12 mouse cellular contexts compared by ENCODE assay signal in the genomic region with DNA sequence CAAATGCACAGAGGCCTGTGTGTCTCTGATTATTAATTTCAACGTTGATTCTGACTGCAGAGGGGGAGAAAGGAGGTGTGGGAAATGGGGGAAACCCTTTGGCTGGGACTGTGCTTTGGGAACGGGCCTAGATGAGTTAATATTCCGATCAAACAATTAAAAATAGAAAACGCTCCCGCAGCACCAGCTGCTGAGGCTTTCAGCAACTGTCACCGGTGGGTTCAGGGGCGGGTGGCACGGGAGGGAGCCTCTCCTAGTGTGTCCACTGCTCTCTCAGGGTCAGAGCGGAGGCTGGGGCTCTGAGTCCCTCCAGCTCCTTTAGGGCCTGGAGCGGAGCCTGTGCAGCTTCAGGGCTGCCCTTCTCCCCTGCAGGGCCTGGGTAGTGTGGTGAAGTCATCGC.
DNase-seq lines count a peak whose midpoint lies in the region; ATAC-seq lines count a peak whose summit lies in the region.
"Had no signal": no experiment of that assay in that cellular context is flagged by ENCODE, and none has a peak within 500 bp of the region (broad histone marks: within the 10 kb centered on the region; RNA-seq: fewer than 3 reads in every experiment).

No protein-coding gene starts in this region.

- H3K9ac ChIP-seq in heart, embryonic 13.5 days, result peak overlapping the region; percentile 76
- H3K9ac ChIP-seq in limb, embryonic 11.5 days (ENCODE audit: low read length), result no peak overlapping the region
- no peak overlapping the region for H3K9ac ChIP-seq in neural tube, embryonic 14.5 days (replicated peaks; ENCODE audit: low read depth, low read length)
- H3K9ac ChIP-seq in midbrain, embryonic 14.5 days (replicated peaks; ENCODE audit: low read length), result no peak overlapping the region

- intact Hi-C loops in heart, postnatal 14 days (cut with DNase I), result no loop called here

- H3K9me3 ChIP-seq in heart, embryonic 13.5 days, result no peaks in the 10 kb centered on the region
- no peaks in the 10 kb centered on the region for H3K9me3 ChIP-seq in limb, embryonic 11.5 days (ENCODE audit: control insufficient read depth, low read length)
- no peaks in the 10 kb centered on the region for H3K9me3 ChIP-seq in neural tube, embryonic 14.5 days (ENCODE audit: control insufficient read depth, low read length)
- H3K9me3 ChIP-seq in midbrain, embryonic 14.5 days (ENCODE audit: control insufficient read depth, low read length), result no peaks in the 10 kb centered on the region

- H3K4me3 ChIP-seq in heart, embryonic 13.5 days, result no peak overlapping the region
- no peak overlapping the region for H3K4me3 ChIP-seq in limb, embryonic 11.5 days (ENCODE audit: low read depth, low read length)
- H3K4me3 ChIP-seq in neural tube, embryonic 14.5 days (ENCODE audit: low read depth, low read length), result no peak overlapping the region
- H3K4me3 ChIP-seq in midbrain, embryonic 14.5 days (replicated peaks; ENCODE audit: low read depth, low read length), result no peak overlapping the region
- H3K4me3 ChIP-seq: erythroblast, embryonic 14.5 days had no signal

- ATAC-seq in heart, embryonic 13.5 days (ENCODE audit: extremely low read depth, insufficient number of reproducible peaks, low FRiP score, low TSS enrichment), result no peak
- ATAC-seq in limb, embryonic 11.5 days (ENCODE audit: insufficient number of reproducible peaks, low FRiP score, low TSS enrichment, low read depth), result no peak
- ATAC-seq in neural tube, embryonic 14.5 days (ENCODE audit: low read depth), result no peak
- no peak for ATAC-seq in midbrain, embryonic 14.5 days (ENCODE audit: low FRiP score, low TSS enrichment)

- 0 out of 2 replicates have a peak, but pooled peaks cover 6% of the 10 kb centered on the region for H3K36me3 ChIP-seq in heart, embryonic 13.5 days
- H3K36me3 ChIP-seq in limb, embryonic 11.5 days (ENCODE audit: control insufficient read depth, insufficient read depth, low read length), result no peaks in the 10 kb centered on the region
- no peaks in the 10 kb centered on the region for H3K36me3 ChIP-seq in neural tube, embryonic 14.5 days (ENCODE audit: control insufficient read depth, insufficient read depth, low read length)
- no peaks in the 10 kb centered on the region for H3K36me3 ChIP-seq in midbrain, embryonic 14.5 days (ENCODE audit: control insufficient read depth, insufficient read depth, low read length)

- H3K27ac ChIP-seq in heart, embryonic 13.5 days (replicated peaks), result peak overlapping the region; percentile 91
- peak overlapping the region; percentile 72 for H3K27ac ChIP-seq in limb, embryonic 11.5 days (replicated peaks; ENCODE audit: low read depth, low read length)
- peak overlapping the region; percentile 16 for H3K27ac ChIP-seq in neural tube, embryonic 14.5 days (ENCODE audit: low read depth, low read length)
- no peak overlapping the region for H3K27ac ChIP-seq in midbrain, embryonic 14.5 days (replicated peaks; ENCODE audit: low read depth, low read length)

- 0 out of 2 replicates have a peak, but pooled peaks cover 4% of the 10 kb centered on the region for H3K27me3 ChIP-seq in heart, embryonic 13.5 days (replicated peaks)
- peaks cover 4% of the 10 kb centered on the region; the same call in 1 of the 2 replicates for H3K27me3 ChIP-seq in limb, embryonic 11.5 days (ENCODE audit: control insufficient read depth, insufficient read depth, low read length)
- no peaks in the 10 kb centered on the region for H3K27me3 ChIP-seq in neural tube, embryonic 14.5 days (ENCODE audit: control insufficient read depth, insufficient read depth, low read length)
- peaks cover 5% of the 10 kb centered on the region; the same call in 1 of the 2 replicates for H3K27me3 ChIP-seq in midbrain, embryonic 14.5 days (ENCODE audit: control insufficient read depth, insufficient read depth, low read length)

- H3K4me2 ChIP-seq in heart, embryonic 13.5 days, result peak overlapping the region; percentile 21; the same call in 1 of the 2 replicates
- H3K4me2 ChIP-seq in limb, embryonic 11.5 days (ENCODE audit: low read depth, severe bottlenecking), result no peak overlapping the region
- H3K4me2 ChIP-seq in neural tube, embryonic 14.5 days (ENCODE audit: low read depth, low read length), result no peak overlapping the region
- no peak overlapping the region for H3K4me2 ChIP-seq in midbrain, embryonic 14.5 days (ENCODE audit: low read length)

- H3K4me1 ChIP-seq in heart, embryonic 13.5 days, result peaks cover 99% of the 10 kb centered on the region
- peaks cover 72% of the 10 kb centered on the region for H3K4me1 ChIP-seq in limb, embryonic 11.5 days (ENCODE audit: control insufficient read depth, insufficient read depth, low read length)
- peaks cover 14% of the 10 kb centered on the region; the same call in 1 of the 2 replicates for H3K4me1 ChIP-seq in neural tube, embryonic 14.5 days (ENCODE audit: control insufficient read depth, insufficient read depth, low read length)
- H3K4me1 ChIP-seq in midbrain, embryonic 14.5 days (ENCODE audit: control insufficient read depth, insufficient read depth, low read length), result peaks cover 22% of the 10 kb centered on the region; the same call in 1 of the 2 replicates

- WGBS in heart, embryonic 13.5 days, result 48% methylated on average over 11 of the region's 11 CpGs
- 77% methylated on average over 11 of the region's 11 CpGs for WGBS in limb, embryonic 11.5 days
- WGBS in neural tube, embryonic 14.5 days, result 50% methylated on average over 11 of the region's 11 CpGs
- 60% methylated on average over 11 of the region's 11 CpGs for WGBS in midbrain, embryonic 14.5 days

- DNase-seq in heart, postnatal 14 days, result no peak
- DNase-seq in kidney, adult 9 months, result peak; percentile 3
- no peak for DNase-seq in kidney, postnatal 36 days
- DNase-seq in limb, embryonic 11.5 days (ENCODE audit: low spot score), result no peak
- DNase-seq in midbrain, embryonic 14.5 days, result no peak
- DNase-seq: adrenal gland, postnatal 25 days; cerebellum, postnatal 14 days; heart, postnatal 4 days; left cerebral cortex, postnatal 4 days had no signal
